Mouse (Mus musculus) skeletal muscle tissue, adult 2 months (tissue): ENCODE results near the gene Upf2.
A peak's percentile ranks its signal among the peaks of the same experiment; 100 is the strongest.
"Not testable (repeated sequence)": the region's sequence is repeated elsewhere in the genome, so short reads cannot be mapped to it uniquely, and the experiment has no call there.

Experiments
- DNase-seq: peaks from one replicate; pipeline ENCODE4 v3.0.0-alpha.2; 2012; ENCODE audit warnings: low read depth, low spot score

The Upf2 gene

DNA sequence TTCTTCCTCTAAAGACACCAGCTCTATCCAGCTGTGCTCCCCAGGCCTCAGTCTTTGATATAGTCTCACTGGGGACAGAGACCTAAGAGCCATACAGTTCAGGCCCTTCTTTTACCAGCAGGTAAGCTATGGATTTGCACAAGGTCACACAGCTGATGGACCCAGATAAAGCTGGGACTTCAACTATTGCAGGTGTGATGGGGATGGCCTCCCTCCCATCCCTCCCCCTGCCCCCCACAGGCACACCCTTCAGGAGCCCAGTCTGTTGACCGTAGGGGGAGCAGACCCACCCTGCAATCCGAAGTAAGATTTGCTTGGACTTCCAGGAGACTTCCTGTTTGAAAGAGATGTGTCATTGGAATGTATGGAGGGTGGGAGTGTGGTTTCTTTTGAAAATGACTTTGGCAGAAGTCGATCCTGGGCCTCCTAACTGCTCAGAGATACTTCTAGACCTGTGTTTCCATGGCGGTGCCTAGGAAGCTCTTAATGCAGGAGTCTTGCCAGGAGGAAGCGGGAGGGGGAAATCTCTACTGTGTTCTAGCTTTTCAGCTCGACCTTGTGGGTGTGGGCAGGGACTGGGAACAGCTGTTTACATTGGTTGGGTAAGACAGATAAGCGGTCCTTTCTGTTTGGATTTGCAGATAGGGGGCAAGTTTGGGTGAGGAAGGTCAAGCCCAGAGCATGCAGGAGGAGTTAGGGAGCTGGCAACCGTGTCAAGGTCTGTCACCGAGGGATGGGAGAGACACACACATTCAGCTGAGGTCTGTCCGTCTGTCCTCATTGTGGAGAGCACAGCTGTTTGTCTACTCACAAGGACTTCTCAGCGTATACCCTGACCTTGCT is 120.5 kb downstream of the Upf2 start:
- no peak for DNase-seq

- no peak for DNase-seq
Measured at GRCm38 (mm10) chr2:6072685-6073260, 121.5 kb downstream of the Upf2 start.

DNA sequence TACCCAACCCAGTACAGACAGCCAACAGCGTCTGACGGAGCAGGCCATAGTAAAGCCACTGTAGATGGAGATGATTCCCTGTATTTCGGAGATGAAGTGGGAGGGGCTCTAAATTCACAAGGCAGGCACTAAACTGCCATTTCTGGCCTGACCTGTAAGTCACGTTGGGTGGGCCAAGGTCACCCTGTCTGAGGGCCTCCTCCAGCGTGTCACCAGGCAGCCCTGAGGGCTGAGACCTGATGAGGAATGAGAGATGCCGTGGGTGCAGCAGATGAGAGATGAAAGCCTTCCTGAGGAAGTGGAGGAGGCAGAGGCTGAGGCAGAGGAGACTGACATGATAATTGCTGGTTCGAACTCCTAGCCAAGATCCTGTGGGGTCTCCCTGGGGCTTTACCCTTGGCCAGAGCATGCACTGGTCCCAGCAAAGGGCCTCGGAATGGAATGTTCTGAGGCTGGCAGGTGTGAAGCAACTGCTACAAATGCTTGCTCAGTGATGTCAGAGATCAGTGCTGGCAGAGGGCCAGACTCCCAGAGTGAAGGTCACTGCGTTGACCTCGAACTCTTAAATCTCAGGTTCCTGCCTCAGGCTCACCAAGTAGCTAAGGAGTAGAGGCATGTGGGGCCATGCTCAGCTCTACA is 123.7 kb downstream of the Upf2 start:
- no peak for DNase-seq

- no peak for DNase-seq
Measured at GRCm38 (mm10) chr2:6075530-6075896, 124.2 kb downstream of the Upf2 start.

GRCm38 (mm10) chr2:6080037-6080436 is 128.8 kb downstream of the Upf2 start:
- DNase-seq: no peak

GRCm38 (mm10) chr2:6081108-6081507 is 129.8 kb downstream of the Upf2 start:
- DNase-seq: no peak

- DNase-seq: no peak
Measured at GRCm38 (mm10) chr2:6082615-6083014, 131.3 kb downstream of the Upf2 start.

GRCm38 (mm10) chr2:6083696-6084095 is 132.4 kb downstream of the Upf2 start:
- DNase-seq: no peak

DNA sequence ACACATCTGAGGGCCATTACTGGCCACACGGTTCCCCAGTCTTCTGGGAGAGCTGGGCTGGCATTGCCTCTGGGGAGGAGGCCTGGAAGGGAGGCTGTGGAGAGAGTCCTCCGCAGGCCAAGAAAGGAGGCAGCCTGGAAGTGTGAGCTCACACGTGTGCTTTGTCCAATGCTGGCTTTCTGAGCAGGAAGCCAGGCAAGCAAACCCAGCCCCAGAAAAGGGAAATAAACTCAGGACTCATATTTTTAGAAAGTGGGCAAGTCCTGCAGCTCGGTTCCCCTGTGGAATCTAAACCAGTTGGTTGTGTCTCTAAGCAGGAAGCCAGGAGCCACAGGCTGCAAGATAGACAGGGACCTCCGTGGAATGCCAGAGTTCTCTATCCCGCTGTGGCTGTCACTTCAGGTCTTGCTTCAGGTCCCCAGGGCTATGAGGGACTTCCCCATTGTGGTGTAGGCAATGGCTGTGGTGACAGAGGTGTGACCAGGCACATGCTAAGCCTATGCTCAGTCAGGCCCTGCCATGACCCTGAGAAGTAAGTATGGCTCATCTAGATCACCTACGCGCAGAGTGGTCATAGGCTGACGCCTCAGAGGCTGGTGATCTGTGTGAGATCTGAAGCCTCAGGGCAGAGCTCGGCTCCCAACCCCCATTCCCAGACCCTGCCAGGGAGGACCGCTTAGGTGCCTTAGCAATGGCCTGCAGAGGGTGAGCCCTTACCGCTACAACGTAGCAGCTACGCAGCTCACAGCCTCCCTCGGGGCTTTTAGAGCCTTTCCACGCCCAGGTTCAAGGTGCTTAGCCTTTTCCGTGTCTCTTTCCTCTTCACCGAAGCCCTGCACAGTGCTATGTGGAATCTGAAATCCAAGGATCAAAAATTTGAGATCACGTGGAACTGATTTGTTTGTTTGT is 134.6 kb downstream of the Upf2 start:
- DNase-seq: no peak

DNA sequence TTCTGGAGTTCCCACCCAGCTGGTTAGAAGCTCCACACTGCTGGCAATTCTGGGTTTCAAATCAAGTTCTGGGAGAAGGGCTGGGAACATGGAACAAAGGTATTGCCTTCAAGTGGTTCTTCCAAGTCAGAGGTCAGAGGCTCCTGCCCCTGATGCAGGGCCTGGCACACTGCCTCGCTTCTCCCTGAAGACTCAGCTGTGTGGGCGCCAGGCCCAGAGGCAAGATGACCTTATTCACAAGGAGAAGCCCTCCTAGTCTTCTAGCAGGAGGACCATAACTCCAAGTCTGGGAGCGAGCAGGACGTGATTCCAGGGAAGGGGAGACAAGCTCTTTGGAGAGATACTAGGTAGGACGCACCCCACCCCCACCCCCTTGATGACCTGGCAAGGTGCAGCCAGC is 135.9 kb downstream of the Upf2 start:
- no peak for DNase-seq

DNA sequence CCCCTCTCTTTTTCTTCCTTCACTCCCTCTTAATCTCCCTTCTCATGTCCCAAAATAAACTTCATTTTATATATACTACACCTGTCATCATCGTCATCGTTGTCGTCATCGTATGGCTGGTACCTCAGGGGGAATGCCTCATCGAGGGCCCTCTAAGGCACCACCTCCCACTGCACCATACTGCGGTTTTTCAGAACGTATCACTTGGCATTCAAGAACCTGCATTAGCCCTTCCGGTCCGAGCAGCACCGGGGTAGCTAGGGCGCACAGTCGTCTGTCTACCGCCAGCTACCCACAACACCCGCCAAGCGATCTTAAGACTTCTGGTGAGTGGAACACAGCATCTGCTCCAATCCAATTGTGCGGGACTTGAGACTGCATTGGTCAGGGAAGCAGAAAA is 138.7 kb downstream of the Upf2 start:
- not testable (repeated sequence) for DNase-seq

DNA sequence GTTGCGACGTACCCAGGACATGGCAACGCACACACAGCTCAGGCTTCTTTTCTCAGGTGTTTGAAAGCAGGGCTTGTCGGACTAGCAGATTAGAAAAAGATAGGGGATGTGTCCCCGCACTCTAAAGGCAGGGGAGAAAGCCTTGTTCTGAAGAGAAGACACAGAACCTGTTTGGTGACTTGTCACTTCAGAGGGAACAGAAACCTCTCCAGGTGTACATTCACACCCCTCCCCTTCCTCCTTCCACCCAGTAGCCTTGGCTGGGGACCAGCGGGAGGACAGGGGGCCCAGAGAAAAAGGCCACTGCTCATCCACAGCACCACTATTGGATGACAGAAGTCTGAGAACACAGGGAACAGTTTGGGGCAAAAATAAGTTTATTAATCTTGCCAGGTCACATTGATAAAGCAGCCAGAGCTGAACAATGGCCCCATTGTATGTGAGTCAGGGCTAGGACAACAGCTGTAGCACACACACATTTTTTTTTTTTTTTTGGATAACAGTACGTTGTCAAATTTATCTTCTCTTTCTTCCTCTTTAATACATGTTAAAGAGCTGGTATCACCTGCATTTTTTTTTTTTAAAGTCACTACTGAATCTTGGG is 145.9 kb downstream of the Upf2 start:
- no peak for DNase-seq

GRCm38 (mm10) chr2:6098924-6099323 is 147.7 kb downstream of the Upf2 start:
- peak; percentile 32 for DNase-seq

- no peak for DNase-seq
Measured at GRCm38 (mm10) chr2:6099443-6099842, 148.2 kb downstream of the Upf2 start.

DNA sequence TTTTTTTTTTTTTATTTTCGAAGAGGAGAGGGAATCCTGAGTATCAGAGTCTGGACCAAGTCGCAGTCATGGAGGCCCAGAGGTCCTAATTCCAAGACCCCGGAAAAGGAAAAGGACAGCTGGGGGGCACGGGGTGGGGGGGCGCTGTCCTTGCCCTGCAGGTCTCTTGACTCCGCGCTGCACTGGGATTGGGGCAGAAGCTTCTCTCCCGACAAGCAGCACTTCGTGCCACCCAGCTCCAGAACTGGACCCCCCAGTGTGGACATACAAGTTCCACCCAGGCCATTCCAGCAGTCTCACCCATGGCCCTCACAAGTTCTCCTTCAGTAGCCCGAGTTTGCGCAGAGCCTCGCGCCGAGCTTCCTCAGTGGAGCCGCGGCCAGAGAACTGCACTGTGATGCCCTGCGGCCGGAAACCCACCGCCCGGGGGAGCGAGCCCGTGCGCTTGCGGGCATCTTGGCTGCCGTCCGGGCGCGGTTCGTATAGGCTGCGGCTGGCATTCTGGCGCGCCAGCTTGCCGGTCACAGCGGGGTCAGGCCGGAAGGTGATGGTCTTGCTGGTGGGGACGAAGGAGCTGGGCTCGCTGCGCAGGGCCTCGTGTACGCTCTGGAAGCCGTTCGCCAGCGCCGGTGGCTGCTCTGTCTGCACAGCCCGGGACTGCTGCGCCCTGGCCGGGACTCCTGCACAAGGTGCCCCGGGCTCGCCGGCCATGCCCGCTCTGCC is 148.9 kb downstream of the Upf2 start:
- DNase-seq: no peak

DNA sequence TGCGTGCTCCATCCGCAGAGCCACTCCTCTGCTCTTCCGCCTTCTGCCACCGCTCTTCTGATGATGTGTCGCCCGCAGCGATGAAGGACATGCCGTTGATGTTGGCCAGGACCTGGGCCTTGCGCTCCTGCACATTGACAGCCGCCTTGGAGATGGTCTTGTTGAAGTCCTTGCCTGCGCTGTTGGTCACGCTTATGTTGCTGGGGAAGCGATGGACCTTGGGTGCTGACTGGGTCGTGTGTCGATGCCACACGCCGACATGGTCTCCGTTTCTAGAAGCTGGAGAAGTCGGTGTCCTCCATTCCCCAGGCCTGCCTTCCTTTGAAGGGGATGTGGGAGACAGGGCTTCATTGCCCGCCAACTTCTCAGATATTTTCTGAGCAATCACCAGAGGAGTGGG is 149.5 kb downstream of the Upf2 start:
- no peak for DNase-seq

DNA sequence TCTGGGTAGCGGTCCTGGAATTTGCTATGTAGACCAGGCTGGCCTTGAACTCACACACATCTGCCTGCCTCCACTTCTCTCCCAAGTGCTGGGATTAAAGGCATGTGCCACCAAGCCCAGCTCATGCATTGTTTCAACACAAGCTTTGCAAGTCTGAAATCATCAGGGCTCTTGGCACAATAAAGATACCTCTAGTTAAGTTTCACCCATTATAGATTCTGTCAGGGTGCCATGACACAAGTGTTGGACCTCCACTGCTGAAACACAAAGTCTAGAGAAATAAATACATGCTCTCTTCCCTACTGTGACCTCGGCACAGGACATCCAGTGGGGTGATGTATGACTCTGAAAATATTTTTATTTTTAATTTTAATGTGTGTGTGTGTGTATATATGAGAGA is 154.2 kb downstream of the Upf2 start:
- no peak for DNase-seq
